Mouse (Mus musculus): ENCODE measurements around the gene Slmap.

GRCm38 (mm10) chr14:26530350-26530749 is 4.4 kb downstream of the Slmap start:
- TF ChIP-seq CTCF (IDR thresholded peaks at IDR 0.05; ENCODE audit: low read depth) = no peak
- no peak for TF ChIP-seq EP300 (IDR thresholded peaks at IDR 0.05; ENCODE audit: low read depth)

All from liver, embryonic 14.5 days (tissue).